Mouse (Mus musculus) left cerebral cortex, adult 2 months (tissue): ENCODE results near the gene Snx8. TPM values are rescaled to one million over a fixed set of nuclear protein-coding genes. Genes with fewer than 3 reads are reported as not detected.

ENCODE experiments used
- DNase-seq, 2 experiments: peaks; one replicate each; pipeline ENCODE4 v3.0.0; 2021 to 2022; ENCODE audit warnings: low spot score in 2 of 2, mixed read lengths in 1 of 2; ENCODE audit errors: extremely low spot score in 1 of 2
- H3K27ac ChIP-seq: fragments of 200-600 bp; 2 replicates; pipeline ENCODE4 v1.8.1; 2022
- H3K4me3 ChIP-seq: fragments of 200-600 bp; 2 replicates; pipeline ENCODE4 v1.8.1; 2022
- CTCF ChIP-seq: fragments of 200-600 bp; IDR thresholded peaks from 2 replicates; pipeline ENCODE4 v1.8.1; 2022; ENCODE audit warnings: antibody characterized with exemption, mild to moderate bottlenecking, moderate library complexity
- intact Hi-C: fragments of 180-260 bp; cut with DNase I; formaldehyde crosslinking; loops from one replicate; pipeline ENCODE4 v1.15.1; 2025
- total RNA-seq, 2 experiments: library from RNA; stranded (reverse); gene quantifications; 2 replicates each; pipeline ENCODE4 v1.2.3; 2021

Gene Snx8
- total RNA-seq, 2 experiments from 2014 or later = 10.9 to 12.7 TPM

GRCm38 (mm10) chr5:140405126-140405525, 16.1 kb upstream of the Snx8 start:
- no peak overlapping the region for H3K27ac ChIP-seq
- intact Hi-C loops = no loop called here
- no peak for TF ChIP-seq CTCF

GRCm38 (mm10) chr5:140402640-140403270, 13.7 kb upstream of the Snx8 start:
- intact Hi-C loops = no loop called here
- Histone ChIP-seq H3K27ac (no peak overlapping the region), H3K4me3 (no peak overlapping the region)
- TF ChIP-seq CTCF = no peak
- no peak for DNase-seq

More at GRCm38 (mm10) chr5:140405126-140405525, 16.1 kb upstream of the Snx8 start:
- no peak for DNase-seq
- H3K4me3 ChIP-seq = no peak overlapping the region

- TF ChIP-seq CTCF = peak; percentile 36
- Histone ChIP-seq H3K27ac (no peak overlapping the region), H3K4me3 (no peak overlapping the region)
- DNase-seq = no peak
- intact Hi-C loops = loop anchor here (5.0 kb wide), 1 partner anchor 559 kb away; no protein-coding TSS in a partner anchor
Observed at GRCm38 (mm10) chr5:140396166-140396940, 7.3 kb upstream of the Snx8 start.

- H3K27ac ChIP-seq = no peak overlapping the region
- intact Hi-C loops = no loop called here
- no peak overlapping the region for H3K4me3 ChIP-seq
- TF ChIP-seq CTCF = no peak
- no peak for DNase-seq
Observed at GRCm38 (mm10) chr5:140392701-140393100, 3.6 kb upstream of the Snx8 start.

- intact Hi-C loops = no loop called here
- H3K4me3 ChIP-seq = no peak overlapping the region
- no peak for DNase-seq
- no peak for TF ChIP-seq CTCF
- no peak overlapping the region for H3K27ac ChIP-seq
Observed at GRCm38 (mm10) chr5:140391981-140392380, 2.9 kb upstream of the Snx8 start.

- no peak overlapping the region for H3K4me3 ChIP-seq
- no peak for DNase-seq
- intact Hi-C loops = no loop called here
- H3K27ac ChIP-seq = no peak overlapping the region
- no peak for TF ChIP-seq CTCF
Observed at GRCm38 (mm10) chr5:140391435-140391834, 2.4 kb upstream of the Snx8 start.

GRCm38 (mm10) chr5:140389647-140390046, 585 bp upstream of the Snx8 start:
- no peak for DNase-seq
- Histone ChIP-seq H3K4me3 (peak overlapping the region; percentile 74), H3K27ac (no peak overlapping the region)
- intact Hi-C loops = no loop called here
- no peak for TF ChIP-seq CTCF

- intact Hi-C loops = no loop called here
- no peak for DNase-seq
- Histone ChIP-seq H3K27ac (no peak overlapping the region), H3K4me3 (peak overlapping the region; percentile 74)
- no peak for TF ChIP-seq CTCF
Observed at GRCm38 (mm10) chr5:140387816-140388510, 1.1 kb downstream of the Snx8 start.

- intact Hi-C loops = no loop called here
- Histone ChIP-seq H3K4me3 (no peak overlapping the region), H3K27ac (no peak overlapping the region)
- no peak for TF ChIP-seq CTCF
- DNase-seq = no peak
Observed at GRCm38 (mm10) chr5:140387236-140387635, 1.8 kb downstream of the Snx8 start.

GRCm38 (mm10) chr5:140384462-140384861, 4.6 kb downstream of the Snx8 start:
- no peak for DNase-seq
- Histone ChIP-seq H3K4me3 (no peak overlapping the region), H3K27ac (no peak overlapping the region)
- no peak; the same call in 1 of the 2 replicates for TF ChIP-seq CTCF
- intact Hi-C loops = no loop called here

GRCm38 (mm10) chr5:140383559-140383958, 5.5 kb downstream of the Snx8 start:
- Histone ChIP-seq H3K27ac (no peak overlapping the region), H3K4me3 (no peak overlapping the region)
- no peak for DNase-seq
- TF ChIP-seq CTCF = no peak
- intact Hi-C loops = no loop called here

GRCm38 (mm10) chr5:140382688-140383087, 6.4 kb downstream of the Snx8 start:
- Histone ChIP-seq H3K27ac (no peak overlapping the region), H3K4me3 (no peak overlapping the region)
- TF ChIP-seq CTCF = no peak
- intact Hi-C loops = no loop called here
- DNase-seq = no peak
